Mouse (Mus musculus) right cerebral cortex, postnatal 25 days (tissue): ENCODE results near the gene Bola2.
"Not testable (repeated sequence)": the region's sequence is repeated elsewhere in the genome, so short reads cannot be mapped to it uniquely, and the experiment has no call there.

ENCODE experiments used
- DNase-seq: peaks from one replicate; pipeline ENCODE4 v3.0.0; 2022

Bola2 gene

DNA sequence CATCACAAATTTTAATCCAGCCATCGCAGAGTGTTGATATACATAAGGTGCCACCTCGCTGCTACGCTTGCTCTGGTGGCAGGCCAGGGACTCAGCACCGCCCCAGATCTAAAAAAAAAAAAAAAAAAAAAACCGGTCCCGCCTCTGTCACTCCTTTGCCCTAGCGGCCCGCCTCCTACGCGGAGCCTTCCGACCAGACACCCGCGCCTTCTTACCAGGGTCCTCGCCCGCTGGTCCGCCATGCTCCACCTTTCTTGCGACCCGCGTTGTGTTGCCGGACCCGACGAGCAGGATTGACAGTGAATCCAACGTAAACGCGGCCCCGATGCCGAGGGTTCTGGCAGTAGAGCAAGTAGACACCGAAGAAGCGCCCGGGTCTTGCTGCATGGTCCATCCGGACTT lies at the start of gene Bola2:
Gene Bola2 (plus strand): TSS at position 192 of the 402 bp plus-strand sequence.
- DNase-seq: no peak

DNA sequence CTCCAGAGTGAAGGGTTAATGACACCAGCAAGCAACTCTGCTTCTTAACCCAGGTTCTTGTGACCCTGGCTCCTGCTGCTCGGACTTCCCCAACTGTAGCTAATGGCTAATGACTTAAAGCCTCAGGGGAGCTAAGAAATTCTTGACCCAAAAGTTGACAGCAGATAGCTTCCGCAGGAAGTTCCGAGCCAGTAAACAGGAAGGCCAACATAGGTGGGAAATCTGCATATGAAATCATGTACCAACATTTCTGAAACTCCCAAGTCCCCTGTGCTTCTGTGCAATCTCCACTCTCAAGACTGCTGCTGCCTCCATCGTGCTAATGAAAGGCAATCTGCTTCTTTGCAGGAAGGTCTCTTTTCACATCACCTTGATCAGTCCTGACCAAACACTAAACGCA lies 49.5 kb upstream of the Bola2 start:
- no peak for DNase-seq

DNA sequence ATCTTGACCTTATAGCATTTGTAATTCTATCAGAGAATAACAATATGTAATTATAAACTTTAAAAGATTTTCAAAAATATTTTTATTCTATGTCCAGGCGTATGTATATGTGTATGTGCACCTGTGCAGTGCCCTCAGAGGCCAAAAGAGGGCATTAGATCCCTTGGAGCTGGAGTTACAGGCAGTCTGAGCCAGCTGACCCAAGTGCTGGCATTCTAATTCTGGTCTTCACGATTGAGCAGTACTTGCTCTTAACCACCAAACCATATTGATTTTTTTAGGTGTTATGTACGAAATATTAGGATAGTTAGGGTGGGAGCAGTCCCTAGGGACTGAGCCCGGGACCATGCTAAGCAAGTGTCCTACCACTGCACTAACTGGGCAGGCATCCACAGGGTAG lies 46.7 kb upstream of the Bola2 start:
- no peak for DNase-seq

DNA sequence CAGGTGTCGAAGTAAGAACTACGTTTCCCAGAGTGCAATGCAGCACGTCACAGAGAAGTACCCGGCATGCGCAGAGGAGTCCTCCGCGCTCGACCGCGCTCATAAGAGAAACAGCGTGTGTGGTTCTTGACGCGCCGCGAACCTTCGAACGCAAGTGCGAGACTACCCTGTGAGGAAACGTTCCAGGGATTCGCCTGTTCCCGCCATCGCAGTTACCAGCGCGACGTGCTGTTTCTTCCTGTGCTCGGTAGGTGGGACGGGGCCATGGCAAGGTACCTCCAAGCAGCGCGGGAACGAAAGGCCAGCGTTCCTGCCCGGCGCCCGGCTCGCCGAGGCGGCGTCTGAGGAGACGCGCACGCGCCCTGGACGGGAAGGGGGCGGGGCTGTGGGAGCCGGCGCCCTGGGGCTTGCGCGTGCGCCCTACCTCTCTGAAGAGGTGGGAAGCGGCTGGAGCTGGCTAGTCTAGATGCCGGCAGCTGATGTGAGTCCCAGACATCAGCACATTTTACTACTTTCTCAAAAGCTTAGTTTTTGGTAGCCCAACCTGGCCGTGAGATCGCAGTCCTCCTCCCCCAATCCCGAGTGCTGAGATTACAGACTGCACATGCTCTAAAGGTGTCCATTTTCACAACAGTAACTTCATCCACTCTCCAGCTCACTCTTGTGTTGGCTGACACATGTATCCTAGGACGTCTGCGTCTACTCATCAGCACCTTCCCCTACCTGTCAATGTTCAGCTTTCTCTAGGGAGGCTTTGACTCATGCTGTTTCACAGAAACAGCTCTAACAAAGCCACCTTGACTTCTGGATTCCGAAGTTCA lies 45.8 kb upstream of the Bola2 start, which contains the start of gene Sgf29:
Gene Sgf29 (plus strand): TSS at position 79 of the 821 bp plus-strand sequence.
- peak; percentile 96 for DNase-seq

DNA sequence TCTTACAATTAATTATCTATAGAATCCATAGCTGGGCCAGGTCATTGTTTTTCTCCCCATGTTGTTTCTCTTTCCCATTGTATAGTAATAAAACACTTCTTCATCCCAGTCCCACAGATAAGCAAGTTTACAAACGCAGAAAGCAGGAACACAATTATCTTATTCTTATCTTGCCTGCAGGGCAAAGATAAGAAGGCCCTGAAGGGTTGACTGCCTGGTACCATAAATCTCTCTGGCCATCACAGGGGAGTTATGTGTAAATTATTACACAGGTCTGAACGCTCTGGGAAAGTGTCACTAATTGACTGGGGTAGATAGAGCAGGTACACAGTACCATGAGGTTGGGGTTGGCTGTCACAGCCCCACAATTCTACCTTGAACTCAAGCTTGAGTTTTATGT lies 44.3 kb upstream of the Bola2 start:
- no peak for DNase-seq

DNA sequence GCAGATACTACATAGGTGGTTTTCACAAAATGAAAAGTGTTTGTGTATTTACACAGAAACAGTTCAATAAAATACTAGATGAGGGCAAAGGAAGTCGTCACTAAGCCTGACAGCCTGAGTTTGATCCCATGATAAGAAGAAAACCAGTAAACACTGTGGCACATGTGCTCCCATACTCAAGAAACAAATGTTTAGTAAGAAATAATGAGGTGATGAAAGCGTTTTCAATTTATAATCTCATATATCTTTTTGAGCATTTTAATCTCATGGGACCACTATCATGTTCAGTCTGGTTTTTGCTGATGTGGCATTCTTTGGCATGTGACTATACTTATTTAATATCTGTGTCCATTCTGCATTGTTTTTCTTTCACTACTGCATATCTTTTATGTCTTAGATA lies 41.2 kb upstream of the Bola2 start:
- no peak for DNase-seq

DNA sequence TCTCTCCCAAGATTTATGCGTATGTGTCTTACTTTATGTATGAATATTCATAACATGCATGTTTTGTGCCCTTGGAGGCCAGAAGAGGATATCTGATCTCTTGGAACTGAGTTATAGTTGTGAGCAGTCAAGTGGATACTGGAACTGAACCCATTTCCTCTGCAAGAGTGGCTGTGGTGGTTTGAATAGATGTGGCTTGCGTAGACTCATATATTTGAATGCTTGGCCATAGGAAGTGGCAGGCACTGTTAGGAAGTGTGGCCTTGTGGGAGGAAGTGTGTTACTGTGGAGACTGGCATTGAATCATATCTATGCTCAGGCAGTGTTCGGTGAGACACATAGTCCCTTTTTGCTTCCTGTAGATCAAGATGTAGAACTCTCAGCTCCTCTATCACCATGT lies 39.5 kb upstream of the Bola2 start:
- no peak for DNase-seq

DNA sequence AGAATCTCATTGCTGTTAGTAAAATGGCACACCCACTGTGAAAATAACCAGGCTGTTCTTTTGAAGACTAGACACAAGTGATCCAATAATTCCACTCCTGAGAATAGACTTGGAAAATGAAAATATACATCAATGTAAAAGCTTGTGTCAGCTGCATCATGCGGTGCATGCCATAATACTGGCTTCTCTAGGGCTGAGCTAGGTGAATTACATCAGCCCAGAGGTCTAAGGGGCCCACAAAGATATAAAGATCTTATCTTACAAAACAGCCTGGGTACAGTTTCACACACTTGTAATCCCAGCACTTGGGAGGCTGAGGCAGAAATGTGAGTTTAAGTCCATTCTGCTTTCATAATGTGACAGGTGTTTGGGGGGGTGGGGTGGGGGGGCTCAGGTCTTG lies 37.7 kb upstream of the Bola2 start:
- no peak for DNase-seq

DNA sequence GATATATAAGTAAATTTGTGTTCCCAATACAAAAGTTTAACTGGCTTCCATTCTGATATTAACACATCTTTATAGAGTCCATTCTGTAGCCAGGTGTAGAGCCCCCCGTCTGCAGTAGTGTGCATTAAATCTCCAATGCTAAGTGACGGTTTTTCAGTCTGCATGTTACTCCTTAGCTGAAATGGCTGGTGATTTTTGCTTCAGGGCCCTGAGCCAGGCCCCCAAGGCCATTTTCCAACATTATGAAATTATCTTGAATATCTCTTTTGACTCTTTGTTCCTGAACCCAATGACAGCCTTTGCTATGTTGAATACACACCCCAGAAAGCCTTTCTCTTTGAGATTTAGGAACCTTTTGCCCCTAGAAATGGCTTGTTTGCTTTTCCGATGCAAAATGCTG lies 35.4 kb upstream of the Bola2 start:
- DNase-seq: no peak

DNA sequence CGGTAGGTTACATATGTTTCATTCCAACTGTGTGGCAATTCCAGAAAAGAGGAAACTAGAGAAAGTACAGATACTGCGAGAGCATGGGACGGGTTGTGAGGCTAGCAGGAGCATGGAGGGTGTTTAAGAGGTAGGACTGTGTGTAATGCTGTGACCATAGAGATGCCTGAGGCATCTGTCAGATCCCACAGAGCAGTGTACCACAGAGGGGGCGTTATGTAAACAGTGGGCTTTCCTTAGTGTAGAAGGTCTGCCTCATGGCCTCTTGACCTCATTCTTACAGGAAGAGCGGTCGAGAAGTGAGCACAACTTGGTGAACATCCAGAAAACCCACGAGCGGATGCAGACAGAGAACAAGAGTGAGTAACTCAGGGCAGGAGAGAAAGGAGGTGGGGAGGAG lies 31.6 kb upstream of the Bola2 start:
- DNase-seq: no peak

DNA sequence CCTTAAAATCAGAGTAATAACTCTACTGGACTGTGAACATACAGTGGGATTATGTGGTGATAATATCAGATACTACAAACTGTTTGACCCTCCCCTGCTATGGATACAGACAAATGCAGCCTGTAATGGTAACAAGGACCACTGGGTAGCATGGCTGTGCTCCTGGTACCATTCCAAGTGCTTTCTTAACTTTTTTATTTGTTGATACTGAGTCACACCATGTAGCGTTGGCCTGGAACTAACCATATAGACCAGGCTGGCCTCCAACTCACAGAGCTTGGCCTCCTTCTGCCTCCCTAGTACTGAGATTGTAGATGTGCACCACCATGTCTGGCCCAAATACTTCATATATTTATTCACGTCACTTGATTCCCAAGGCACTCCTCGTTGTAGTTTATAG lies 29.9 kb upstream of the Bola2 start:
- no peak for DNase-seq

DNA sequence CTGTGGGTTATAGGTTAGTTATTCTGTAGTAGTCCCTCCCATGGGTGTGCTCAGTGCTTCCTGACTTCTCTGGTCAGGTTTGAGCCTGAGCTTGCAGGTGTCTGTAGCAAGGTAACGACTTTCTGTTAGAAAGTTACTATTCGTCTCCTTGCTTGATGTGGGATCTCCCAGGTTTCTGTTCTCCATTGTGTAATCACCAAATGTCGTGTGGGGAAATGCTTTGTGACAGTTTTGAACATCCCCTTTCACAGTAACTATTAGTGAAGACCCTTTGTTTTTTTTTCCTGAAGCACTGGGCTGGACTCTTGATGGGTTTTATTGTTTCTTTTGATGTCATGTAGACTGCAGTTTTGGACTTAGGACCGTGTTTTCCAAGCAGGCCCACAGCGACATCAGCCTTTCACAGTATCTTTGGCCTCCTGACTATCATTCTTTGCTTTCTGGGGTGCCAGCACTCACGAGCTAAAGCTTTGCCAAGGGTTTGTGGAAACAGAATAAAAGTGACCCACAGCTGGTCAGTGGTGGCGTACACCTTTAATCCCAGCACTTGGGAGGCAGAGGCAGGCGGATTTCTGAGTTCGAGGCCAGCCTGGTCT lies 27.6 kb upstream of the Bola2 start:
- no peak for DNase-seq

DNA sequence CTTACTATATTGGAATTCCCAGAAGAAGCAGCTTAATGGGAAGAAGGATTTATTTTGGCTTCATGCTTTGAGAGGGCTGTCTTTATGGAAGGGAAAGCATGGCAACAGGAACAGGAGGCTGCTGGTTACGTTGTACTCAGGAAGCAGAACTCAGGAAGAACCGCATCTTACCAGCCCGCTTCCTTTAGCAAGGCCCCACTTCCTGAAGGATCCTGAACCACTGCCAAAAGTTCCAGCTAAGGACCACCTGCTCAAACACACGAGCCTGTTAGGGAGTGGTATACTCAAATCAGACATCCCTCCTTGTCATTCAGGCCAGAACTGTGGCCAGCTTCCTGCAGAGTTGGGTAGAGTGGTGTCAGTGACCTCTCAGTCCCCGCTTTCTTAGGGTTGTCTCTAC lies 26.7 kb upstream of the Bola2 start:
- DNase-seq: no peak

DNA sequence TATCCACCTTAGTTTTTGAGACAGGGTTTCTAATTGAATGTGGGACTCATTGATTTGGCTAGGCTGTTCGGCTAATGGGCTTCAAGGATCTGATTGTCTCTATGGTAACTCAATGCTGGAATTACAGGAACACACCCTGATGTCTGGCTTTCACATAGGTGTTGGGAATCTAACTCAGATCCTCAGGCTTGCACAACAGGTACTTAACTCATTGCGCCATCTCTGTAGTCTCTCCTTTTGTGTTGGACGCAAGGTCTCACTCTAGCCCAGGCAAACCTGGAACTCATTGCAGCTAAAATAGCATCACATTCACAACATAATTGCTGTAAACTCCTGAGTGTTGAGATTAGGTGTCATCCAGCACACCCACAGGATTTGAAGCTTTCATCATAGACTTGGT lies 25.0 kb upstream of the Bola2 start:
- DNase-seq: no peak

DNA sequence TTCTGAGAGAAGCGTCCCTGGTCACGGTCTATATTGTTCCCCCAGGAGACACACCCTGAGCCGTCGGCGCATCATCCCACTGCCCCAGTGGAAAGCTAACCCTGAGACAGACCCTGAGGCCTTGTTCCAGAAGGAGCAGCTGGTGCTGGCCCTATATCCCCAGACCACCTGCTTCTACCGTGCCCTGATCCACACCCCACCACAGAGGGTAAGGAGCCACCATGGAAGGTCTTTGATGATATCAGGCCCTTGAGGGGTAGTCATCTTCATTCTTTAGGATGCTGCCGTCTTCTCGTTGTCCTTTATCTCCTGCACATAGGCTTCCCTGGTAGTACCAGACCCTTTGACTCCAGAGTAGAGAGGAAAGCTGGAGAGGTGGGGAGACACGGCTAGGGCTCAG lies 23.1 kb upstream of the Bola2 start:
- no peak for DNase-seq

DNA sequence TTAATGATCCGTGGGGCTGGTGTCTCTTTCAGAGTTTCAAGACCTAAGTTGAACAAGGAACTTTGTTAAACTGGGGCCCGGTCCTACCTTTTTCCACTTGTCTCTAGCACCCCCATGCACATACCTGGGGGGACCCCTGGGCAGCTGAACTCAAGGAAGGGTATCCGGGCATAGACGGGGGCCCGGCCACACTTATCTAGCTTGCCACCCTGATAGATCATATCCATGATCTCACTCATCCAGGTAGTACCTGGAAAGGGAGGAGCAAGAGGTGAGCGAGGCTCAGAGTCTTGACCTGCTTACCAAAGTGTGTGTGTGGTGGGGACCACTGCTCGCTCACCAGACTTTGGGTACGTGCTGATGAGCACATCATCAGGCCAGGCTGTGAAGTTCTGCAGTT lies 20.1 kb upstream of the Bola2 start:
- no peak for DNase-seq

DNA sequence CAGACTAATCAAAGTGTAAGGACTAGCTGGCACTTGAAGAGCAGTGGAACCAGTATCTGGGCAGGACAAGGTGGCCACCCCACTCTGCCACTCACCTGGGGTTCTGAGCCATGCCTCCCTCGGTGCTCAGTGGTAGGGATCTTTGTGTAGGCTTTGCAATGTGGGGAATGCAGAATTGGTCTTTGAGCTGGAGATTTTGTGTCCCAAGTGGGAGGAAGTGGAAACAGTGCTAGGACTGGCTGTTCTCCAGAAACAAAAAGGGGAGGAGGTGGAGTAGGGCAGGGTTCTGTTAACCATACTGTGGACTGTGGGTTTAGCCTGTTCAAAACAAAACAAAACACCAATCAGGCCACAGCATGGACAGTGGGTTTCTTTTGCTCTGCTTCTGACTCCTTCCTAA lies 19.0 kb upstream of the Bola2 start, which contains the start of gene Sult1a1:
Gene Sult1a1 (minus strand): TSS at position 226 of the 400 bp plus-strand sequence.
- DNase-seq: no peak

DNA sequence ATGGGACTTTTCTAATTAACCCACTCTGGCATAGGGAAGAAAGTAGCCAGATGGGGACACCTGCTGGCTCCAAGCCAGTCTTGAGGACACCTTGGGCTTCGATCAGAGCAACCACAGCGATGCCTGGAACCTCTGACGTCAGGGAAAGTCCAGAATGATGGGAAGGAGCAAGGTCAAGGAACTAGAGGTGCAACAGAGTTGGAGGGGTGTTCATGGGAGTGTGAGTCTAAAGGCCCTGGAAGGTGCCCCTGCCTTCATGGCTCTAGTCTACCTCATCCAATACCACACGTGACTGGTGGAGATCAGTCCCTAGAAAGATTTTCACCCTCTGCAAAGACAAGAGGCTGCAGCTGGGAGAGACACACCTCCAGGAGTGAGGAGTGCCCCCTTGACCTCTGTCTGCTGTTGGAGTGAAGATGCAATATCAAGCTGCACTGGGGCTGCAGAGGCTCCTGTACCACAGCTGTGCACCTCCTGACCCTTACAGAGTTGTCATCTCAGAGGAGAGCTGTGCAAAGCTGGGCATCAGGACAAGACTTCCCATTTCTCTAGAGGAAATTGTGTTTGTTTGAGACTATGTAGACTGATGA lies 18.5 kb upstream of the Bola2 start:
- no peak for DNase-seq

DNA sequence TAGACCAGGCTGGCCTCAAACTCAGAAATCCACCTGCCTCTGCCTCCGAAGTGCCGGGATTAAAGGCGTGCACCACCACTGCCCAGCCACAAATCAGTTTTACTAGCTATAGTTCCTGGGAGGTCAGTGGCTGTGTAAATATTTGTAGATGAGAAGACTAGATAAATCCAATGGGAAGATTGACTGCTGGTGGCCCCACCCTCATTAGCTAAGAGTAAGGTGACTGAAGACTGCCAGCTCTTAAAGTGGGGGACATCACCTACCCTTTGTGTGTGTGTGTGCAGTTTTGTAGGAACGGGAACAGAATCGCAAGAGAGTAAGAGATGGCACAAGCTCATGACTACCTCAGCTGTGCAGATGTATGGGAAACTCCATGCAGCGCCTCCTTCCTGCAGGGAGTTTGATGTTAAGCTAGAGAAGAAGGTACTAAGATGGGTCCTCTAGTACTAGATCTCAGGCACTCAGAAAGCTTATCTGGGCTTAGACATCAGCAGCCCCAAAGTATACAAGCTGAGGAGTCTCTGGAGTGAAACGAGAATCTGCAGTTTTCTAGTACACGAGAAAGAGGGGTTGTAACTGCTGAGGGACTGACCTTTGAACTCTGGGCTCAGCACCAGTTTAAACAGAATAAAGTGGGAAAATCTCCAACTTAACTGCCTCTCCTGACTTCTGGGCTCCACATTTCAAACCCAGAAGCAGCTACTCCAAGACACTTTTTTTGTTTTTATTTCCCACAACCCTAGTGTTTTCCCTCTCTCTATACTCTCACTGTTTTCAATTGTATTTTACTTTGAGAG lies 16.5 kb upstream of the Bola2 start:
- DNase-seq: no peak

DNA sequence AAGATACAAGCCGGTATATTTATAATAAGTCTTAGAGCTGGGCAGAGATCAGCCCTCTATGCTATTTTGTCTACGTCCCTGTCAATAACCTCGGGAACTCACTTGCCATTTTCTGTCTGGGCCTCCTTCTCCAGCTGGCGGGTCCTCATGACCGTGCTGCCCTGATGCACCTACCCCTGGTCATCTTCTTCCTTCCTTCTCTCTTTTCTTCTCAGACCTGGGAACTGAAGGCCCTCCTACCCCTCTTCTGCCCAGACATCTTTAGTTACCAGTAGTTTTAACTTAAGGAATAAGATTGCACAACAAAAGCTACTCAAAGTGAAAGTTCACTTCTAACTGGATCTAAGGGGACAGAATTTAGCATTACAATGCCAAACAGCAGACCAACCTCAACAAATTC lies 15.5 kb upstream of the Bola2 start:
- no peak for DNase-seq

DNA sequence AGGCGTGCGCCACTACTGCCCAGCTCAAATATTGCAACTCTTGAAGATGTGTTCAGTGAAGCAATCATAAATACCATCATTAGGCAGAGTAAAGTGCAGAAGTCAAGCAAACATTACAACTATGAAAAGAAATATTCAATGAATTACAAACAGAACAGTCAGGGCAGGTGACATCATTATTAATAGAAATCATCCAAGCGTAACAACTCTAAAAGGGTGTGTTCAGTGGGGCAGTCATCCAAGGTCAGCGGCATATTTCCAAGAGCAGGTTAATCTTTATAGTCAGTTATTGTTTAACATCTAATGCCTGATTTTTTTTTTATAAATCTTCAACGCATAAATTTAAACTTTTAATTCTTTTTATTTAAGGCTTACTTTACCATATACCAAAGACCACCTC lies 14.0 kb upstream of the Bola2 start:
- DNase-seq: no peak

DNA sequence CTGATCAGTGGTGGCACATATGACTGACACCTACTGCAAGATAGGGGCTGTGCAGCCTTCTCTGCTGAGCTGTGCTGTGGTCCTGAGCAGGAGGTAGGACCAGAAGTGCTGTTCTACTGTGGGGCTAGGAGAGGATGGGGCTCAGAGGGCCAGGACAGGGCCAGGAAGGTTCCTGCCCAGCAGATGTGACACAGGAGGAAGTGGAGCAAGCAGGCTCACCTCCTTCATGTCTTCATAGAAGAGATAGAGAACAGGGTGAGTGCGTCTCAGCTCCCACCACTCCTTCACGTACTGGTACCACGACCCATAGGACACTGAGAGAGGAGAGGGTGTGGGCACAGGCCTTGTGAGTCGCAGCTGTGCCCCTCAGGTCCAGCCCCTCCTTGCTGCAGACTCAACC lies 7.0 kb upstream of the Bola2 start:
- DNase-seq: not testable (repeated sequence)

DNA sequence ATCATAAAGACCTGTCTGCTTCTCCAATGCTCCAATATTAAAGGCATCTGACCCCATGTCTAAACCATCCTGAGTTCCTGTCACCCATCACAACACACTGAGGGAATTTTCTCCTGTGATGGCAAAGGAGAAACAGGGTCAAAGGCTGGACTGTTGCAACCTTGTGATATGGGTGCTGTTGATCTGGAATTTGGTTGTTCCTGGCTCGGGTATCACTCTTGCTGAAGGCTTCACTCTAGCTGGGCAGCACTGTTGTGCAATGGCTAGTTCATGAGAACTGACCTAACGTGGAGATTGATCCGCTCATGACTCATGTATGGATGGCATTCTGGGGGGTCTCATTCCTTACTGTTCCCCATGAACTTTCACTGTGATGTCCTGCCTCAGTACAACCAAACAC lies 6.2 kb upstream of the Bola2 start:
- DNase-seq: no peak

DNA sequence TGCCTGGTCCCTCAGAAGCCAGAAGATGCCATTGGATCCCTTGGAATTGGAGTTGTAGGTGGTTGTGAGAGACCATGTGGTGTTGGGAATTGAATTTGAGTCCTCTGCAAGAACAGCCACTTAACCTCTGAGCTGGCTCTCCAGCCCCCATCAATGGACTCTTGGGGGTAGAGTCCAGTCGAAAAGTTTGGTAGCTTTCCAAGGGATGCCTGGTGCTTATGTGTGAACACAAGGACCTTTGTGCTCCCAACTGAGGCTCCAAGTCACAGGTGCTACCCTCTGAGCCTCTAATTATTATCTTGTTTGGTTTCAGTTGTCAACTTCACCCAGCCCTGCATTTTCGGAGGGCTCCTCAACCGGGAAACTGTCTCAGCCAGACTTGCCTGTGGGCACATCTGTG lies 4.5 kb upstream of the Bola2 start:
- DNase-seq: no peak
